Mouse (Mus musculus): ENCODE results near the gene Pik3ap1.
"Not testable (repeated sequence)": the region's sequence is repeated elsewhere in the genome, so short reads cannot be mapped to it uniquely, and the experiment has no call there.

Gene Pik3ap1

DNA sequence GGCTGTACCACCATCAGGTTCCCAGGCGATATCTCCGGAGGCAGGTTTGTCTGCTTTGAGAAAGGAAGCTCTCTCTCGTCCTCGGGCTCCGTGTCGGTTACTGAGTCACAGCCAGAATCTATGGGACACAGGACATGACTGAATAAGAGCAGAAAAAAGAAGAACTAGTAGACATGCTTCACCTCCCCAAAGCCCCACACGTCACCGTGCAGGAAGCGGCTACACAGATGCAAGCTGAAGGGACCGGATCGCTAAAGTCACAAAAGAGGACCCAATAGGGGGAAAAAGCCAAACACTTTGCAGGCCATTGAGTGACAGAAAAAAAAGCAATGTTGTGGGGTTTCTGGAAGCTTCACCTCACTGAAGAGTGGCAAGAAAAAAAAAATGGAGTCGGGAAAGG, 52.7 kb downstream of the Pik3ap1 start:
- DNase-seq (ENCODE audit: low read depth, low spot score) = no peak

- DNase-seq (ENCODE audit: low read depth, low spot score) = no peak
Measured at GRCm38 (mm10) chr19:41330401-41330800, 54.5 kb downstream of the Pik3ap1 start.

DNA sequence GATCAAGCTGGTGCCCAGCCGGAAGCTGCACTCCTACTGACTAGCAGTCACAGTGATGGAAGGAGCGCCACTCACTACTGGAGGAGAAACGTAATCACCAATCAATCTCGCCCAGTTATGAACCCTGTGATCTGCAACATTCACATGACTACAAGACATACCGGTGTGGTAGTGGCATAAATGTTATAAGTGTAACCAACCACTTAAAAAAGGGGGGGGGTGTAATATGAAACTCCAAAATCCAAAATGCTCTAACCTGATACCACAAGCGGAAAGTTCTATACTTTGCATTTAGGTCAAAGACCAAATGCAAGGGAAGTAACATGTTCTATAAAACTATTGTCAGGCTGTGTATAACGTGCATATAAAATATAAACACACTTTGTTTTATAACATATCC, 54.9 kb downstream of the Pik3ap1 start:
- no peak for DNase-seq (ENCODE audit: low read depth, low spot score)

GRCm38 (mm10) chr19:41328743-41329142, 56.2 kb downstream of the Pik3ap1 start:
- no peak for DNase-seq (ENCODE audit: low read depth, low spot score)

DNA sequence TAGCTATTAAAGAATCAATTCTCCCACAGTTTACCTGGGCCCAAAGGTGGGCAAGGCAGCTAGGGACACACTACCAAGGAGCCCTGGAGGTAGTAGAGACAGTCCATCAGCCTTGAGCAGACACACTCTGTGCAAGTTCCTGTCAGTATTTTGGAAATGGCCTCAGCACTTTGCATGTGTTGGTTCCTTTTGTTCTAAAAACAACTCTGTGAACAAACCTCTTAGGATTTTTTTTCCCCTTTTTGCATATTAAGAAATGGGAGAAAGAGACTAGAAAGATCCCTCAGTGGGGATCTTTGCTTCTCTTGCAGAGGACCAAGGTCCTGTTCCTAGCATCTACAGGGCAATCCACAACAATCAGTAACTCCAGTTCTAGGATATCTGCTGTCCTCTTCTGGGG, 61.1 kb downstream of the Pik3ap1 start:
- no peak for DNase-seq (ENCODE audit: low read depth, low spot score)

- no peak for DNase-seq (ENCODE audit: low read depth, low spot score)
Measured at GRCm38 (mm10) chr19:41323125-41323524, 61.8 kb downstream of the Pik3ap1 start.

DNA sequence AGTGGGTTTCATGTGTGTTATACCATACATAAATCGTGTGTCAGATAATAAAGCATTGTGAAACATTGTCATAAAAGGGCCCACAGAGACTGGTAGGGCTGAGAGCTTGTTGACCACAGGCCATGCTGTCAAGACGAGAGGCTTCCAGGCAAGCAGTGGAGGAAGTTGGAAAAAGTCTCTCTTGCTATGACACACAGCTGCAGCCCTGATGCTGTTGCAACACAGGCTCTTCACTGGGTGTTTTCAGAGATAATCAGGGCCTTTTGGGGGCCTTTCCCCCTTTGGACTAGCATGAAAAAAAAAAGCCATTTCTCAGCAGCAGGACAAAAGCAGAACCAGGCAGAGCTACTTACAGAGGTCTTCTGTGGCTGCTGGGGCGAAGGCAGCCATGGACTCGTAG, 63.8 kb downstream of the Pik3ap1 start:
- no peak for DNase-seq (ENCODE audit: low read depth, low spot score)

DNA sequence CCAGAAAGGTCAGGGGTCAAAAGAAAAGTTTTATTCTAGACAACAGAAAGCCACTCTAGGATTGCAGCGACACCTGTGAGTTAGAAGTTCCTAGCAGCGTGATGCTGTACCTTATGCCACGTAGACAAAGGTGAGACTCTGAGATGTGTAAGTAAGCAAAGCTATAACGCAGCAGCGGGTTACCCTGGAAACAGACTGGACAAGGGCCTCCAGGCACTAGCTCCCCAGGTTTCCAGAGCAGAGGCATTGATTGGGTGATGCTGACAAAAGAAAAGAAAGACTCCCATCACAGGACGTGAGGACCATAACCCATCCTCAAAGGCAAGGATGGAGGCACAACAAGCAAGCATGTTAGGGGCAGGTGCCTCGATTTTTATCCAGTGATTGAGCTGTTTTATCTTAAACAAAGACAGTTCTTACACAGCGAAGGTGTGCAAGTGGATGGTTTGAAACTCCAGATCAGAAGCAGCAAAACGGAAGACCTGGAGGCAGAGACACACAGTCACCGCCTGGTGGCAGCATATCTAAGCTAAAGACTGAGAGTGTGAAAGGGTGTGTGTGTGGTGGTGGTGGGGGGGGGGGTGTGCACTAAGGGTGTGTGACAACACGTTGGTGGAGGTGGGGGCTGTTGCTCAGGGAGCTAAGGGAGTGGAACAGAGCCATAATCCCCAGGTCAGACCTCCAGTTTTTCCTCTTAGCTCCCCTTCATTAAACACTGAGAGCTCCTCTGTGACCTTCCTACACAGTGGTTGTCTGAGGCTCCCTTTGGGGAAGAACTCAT, 67.4 kb downstream of the Pik3ap1 start:
- peak; percentile 41 for DNase-seq (ENCODE audit: low read depth, low spot score)

- no peak for DNase-seq (ENCODE audit: low read depth, low spot score)
Measured at GRCm38 (mm10) chr19:41314696-41315095, 70.2 kb downstream of the Pik3ap1 start.

DNA sequence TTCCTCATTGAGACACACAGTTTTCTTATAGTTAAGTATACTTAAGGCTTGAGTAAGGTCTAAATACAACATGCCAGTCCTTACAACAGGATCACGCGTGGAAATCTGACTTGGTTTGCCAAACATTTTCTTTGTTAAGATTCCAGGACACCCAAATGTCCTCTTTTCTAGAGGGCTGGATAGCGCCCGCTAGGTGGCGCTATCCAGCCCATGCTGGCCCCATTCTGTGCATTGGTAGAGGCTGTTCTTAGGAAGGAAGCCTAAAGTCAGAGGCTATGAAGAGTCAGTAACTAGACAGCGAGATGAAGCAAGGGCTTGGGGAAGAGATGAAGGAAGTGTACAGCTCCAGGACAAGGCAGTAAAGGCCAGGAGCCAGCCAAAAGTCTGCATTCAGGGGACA, 71.2 kb downstream of the Pik3ap1 start:
- no peak for DNase-seq (ENCODE audit: low read depth, low spot score)

DNA sequence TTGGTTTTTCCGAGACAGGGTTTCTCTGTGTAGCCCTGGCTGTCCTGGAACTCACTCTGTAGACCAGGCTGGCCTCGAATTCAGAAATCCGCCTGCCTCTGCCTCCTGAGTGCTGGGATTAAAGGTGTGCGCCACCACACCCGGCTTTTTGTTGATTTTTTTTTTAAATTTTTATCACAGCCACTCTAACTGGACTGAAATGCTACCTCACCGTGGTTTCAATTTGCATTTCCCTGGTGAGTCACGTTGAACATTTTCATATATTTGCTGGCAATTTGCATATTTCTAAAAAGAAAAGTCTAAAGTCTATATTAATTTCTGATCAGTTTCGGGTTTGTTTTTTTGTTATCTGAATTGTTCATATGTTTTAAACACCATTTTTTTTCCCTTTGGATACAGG, 72.3 kb downstream of the Pik3ap1 start:
- not testable (repeated sequence) for DNase-seq (ENCODE audit: low read depth, low spot score)

- DNase-seq (ENCODE audit: low read depth, low spot score) = no peak
Measured at GRCm38 (mm10) chr19:41312027-41312426, 72.9 kb downstream of the Pik3ap1 start.

DNA sequence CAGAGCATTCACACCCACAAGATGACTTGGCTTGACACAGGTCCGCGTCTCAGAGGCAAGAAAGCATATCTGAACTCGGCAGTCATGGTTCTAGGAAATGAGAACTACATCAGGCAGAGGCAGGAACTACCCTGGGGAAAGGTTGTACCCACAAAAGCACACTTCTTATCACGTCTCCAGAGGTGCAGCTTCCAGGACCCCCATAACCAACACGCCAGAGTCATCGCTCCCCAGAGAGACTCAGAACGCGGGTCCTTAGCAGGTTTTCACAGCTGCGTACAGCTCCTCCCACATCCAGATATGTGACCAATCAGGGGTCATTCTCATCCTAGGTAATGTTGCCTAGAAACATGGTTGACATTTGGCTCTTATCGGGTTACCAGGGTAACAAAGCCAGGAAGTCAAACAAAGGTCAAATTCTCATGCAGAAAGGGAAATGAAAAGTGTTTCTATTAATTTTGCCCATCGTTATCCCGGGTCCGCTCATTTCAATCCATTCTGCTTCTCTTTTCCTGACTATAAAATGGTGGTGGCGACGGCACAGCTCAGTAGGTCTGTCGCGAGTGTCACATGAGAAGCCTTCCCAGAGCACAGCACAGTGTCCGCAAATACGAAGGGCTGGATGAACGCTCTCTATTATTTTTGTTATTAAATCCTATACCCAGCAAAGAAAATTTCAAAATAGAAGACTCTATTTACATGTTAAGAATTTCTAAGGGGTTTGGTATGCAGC, 73.8 kb downstream of the Pik3ap1 start:
- peak; percentile 6 for DNase-seq (ENCODE audit: low read depth, low spot score)

GRCm38 (mm10) chr19:41303933-41304332, 81.0 kb downstream of the Pik3ap1 start:
- no peak for DNase-seq (ENCODE audit: low read depth, low spot score)

GRCm38 (mm10) chr19:41303433-41303832, 81.5 kb downstream of the Pik3ap1 start:
- no peak for DNase-seq (ENCODE audit: low read depth, low spot score)

DNA sequence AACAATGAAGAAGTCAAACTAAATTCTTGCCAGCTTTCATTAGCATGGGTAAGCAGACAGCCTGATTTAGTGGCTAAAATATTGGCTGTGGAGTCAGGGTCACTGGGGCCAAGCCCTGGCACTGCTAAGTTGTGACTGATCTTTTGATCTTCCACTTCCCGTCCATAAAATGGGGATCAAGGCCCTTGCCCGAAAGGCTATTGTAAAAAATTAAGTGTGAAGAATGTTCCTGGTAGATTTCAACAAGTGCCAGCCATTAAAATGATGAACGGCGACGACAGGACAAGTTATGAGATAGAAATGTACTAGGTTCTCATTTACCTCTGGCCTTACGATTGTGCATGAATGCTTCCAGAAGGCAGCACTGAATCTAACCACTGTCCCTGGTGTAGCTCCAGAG, 83.0 kb downstream of the Pik3ap1 start:
- no peak for DNase-seq (ENCODE audit: low read depth, low spot score)

DNA sequence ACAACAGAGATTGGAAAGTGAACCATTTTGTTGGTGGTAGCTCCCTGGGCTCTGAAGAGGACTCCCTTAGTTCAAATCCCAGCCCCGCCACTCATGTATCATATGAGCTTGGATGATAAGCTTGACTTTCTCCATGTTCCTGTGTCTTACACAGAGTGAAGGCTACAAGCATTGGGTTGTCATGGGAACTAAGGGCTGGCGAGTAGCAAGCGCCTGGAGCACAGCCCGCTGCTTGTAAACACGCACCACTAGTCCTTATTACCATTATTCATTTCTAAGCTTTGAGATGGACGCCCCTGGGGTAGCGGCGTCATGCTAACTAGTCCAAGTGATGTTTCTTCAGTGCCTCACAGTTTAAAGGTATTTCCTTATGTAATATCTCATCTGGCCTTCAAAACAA, 85.5 kb downstream of the Pik3ap1 start:
- DNase-seq (ENCODE audit: low read depth, low spot score) = no peak

- no peak for DNase-seq (ENCODE audit: low read depth, low spot score)
Measured at GRCm38 (mm10) chr19:41290952-41291619, 93.8 kb downstream of the Pik3ap1 start.

DNA sequence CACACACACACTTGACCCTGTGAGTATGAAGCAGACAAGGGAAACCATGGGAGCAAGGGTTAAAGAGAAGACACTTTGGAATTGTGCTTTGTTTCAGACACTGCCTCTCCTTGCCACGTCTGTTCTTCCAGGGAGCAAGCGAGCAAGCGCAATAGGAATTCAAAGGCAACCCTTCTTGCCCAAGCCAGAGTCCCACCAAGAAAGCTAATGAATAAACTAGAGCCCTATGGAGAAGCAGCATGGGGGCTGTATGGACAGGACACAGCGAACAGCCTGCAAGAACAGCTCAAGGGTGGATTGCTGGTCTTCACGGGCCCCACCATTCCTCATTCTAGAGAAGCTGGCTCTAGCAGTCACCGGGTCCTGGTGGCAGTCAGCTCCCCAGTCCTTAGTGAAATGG, 96.3 kb downstream of the Pik3ap1 start:
- no peak for DNase-seq (ENCODE audit: low read depth, low spot score)

- no peak for DNase-seq (ENCODE audit: low read depth, low spot score)
Measured at GRCm38 (mm10) chr19:41287224-41287623, 97.7 kb downstream of the Pik3ap1 start.

DNA sequence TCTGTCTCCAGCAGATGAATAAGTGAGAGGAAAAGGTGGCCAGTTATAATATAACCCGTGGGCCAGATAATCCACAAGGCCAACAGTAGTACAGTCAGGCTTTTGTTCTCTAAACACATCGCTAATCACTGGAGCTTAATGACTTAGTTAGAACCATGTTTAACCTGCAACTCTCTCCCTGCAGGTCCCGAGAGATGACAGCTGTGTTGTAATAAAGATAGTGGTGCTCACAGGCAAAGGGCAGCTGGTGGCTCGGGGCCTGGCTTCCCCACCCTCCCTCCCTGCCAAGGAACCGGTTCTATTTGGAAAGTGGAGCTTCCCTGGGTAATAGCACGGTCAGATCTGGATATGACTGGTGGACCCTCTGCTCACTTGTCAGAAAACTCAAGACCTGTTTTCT, 100.4 kb downstream of the Pik3ap1 start:
- DNase-seq (ENCODE audit: low read depth, low spot score) = no peak

DNA sequence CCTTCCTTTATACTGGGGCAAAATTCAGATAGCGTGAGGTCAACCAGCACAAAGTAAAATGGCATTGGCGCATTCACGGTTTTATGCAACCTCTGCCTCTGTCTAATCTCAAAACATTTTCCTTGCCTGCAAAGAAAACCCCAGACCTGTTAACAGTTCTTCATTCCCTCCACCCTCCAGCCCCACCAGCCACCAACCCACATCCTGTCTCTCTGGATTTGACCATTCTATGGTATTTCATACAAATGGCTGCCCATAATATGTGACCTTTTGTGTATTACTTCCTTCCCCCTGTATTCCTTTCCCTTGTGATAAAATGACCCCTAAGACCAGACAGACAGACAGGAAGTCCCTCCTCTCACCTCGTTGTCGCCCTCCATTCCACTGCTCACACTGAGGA, 102.2 kb downstream of the Pik3ap1 start:
- no peak for DNase-seq (ENCODE audit: low read depth, low spot score)

- DNase-seq (ENCODE audit: low read depth, low spot score) = no peak
Measured at GRCm38 (mm10) chr19:41282216-41282615, 102.7 kb downstream of the Pik3ap1 start.
